Mouse (Mus musculus) neutrophil, adult 83 days (primary cell): ENCODE measurements around the gene Hist1h3e. TPM values are rescaled to one million over a fixed set of nuclear protein-coding genes. Genes with fewer than 3 reads are reported as not detected.

Experiments
- total RNA-seq, 2 experiments: library from RNA; stranded (reverse); gene quantifications; one replicate each; pipeline ENCODE4 v1.2.4; 2023

Hist1h3e gene
- total RNA-seq, 2 experiments from 2014 or later, result 919 to 946 TPM

Other genes with a start within 250 kb of the Hist1h3e start
- 10 to 100 TPM in 1 of 2 experiments, 1 to 10 TPM in 1; 7.0 to 10.2 TPM for gene Zfp322a, start 193.2 kb downstream of the Hist1h3e start, total RNA-seq
- 10 to 100 TPM in 1 of 2 experiments, 1 to 10 TPM in 1; 8.6 to 10.3 TPM for gene Abt1, start 138.5 kb downstream of the Hist1h3e start, total RNA-seq
- under 1 TPM; 0.31 to 0.57 TPM for gene Btn1a1, start 96.5 kb downstream of the Hist1h3e start, total RNA-seq
- not detected for gene Btn2a2, start 73.5 kb downstream of the Hist1h3e start, total RNA-seq
- 1,000 to 10,000 TPM; 1,800 to 2,079 TPM for gene Hist1h4h, start 31.3 kb downstream of the Hist1h3e start, total RNA-seq
- gene Hist1h2af, start 28.5 kb downstream of the Hist1h3e start, total RNA-seq, result 1,000 to 10,000 TPM; 1,103 to 1,322 TPM
- gene Hist1h3g, start 26.9 kb downstream of the Hist1h3e start, total RNA-seq, result 100 to 1,000 TPM; 343 to 409 TPM
- gene Hist1h2bh, start 19.0 kb downstream of the Hist1h3e start, total RNA-seq, result 100 to 1,000 TPM; 156 to 165 TPM
- gene Hist1h3f, start 18.3 kb downstream of the Hist1h3e start, total RNA-seq, result 100 to 1,000 TPM; 484 to 531 TPM
- 1,000 to 10,000 TPM; 2,494 to 2,726 TPM for gene Hist1h4f, start 10.7 kb downstream of the Hist1h3e start, total RNA-seq
- gene Hist1h1d, start 9.1 kb downstream of the Hist1h3e start, total RNA-seq, result 100 to 1,000 TPM; 117 to 132 TPM
- gene Hist1h2ae, start 8.9 kb upstream of the Hist1h3e start, total RNA-seq, result 100 to 1,000 TPM; 213 to 226 TPM
- gene Hist1h2bg, start 9.0 kb upstream of the Hist1h3e start, total RNA-seq, result 1,000 to 10,000 TPM; 1,609 to 1,779 TPM
- gene Hist1h2bf, start 11.8 kb upstream of the Hist1h3e start, total RNA-seq, result 1,000 to 10,000 TPM; 1,205 to 1,340 TPM
- gene Hist1h2ad, start 12.0 kb upstream of the Hist1h3e start, total RNA-seq, result 100 to 1,000 TPM; 234 to 256 TPM
- 100 to 1,000 TPM; 207 to 247 TPM for gene Hist1h3d, start 13.4 kb upstream of the Hist1h3e start, total RNA-seq
- 100 to 1,000 TPM; 821 to 965 TPM for gene Hist1h4d, start 19.2 kb upstream of the Hist1h3e start, total RNA-seq
- gene Hist1h2be, start 58.8 kb upstream of the Hist1h3e start, total RNA-seq, result 100 to 1,000 TPM; 117 to 129 TPM
- 100 to 1,000 TPM; 854 to 881 TPM for gene Hist1h1e, start 60.2 kb upstream of the Hist1h3e start, total RNA-seq
- gene Hist1h2ac, start 121.6 kb upstream of the Hist1h3e start, total RNA-seq, result 10 to 100 TPM; 59.5 to 67.1 TPM
- gene Hist1h2bc, start 121.8 kb upstream of the Hist1h3e start, total RNA-seq, result 100 to 1,000 TPM; 108 to 117 TPM
- gene Hist1h1t, start 133.4 kb upstream of the Hist1h3e start, total RNA-seq, result 1 to 10 TPM; 2.5 to 2.9 TPM
- 100 to 1,000 TPM; 435 to 497 TPM for gene Hist1h4c, start 136.1 kb upstream of the Hist1h3e start, total RNA-seq
- 1 to 10 TPM; 7.5 to 7.9 TPM for gene Hfe, start 148.5 kb upstream of the Hist1h3e start, total RNA-seq
- 1,000 to 10,000 TPM; 1,583 to 1,684 TPM for gene Hist1h1c, start 176.4 kb upstream of the Hist1h3e start, total RNA-seq
- gene Hist1h3c, start 183.2 kb upstream of the Hist1h3e start, total RNA-seq, result 100 to 1,000 TPM; 649 to 655 TPM
- 1,000 to 10,000 TPM in 1 of 2 experiments, 100 to 1,000 TPM in 1; 938 to 1,011 TPM for gene Hist1h2bb, start 184.4 kb upstream of the Hist1h3e start, total RNA-seq
- gene Hist1h2ab, start 188.8 kb upstream of the Hist1h3e start, total RNA-seq, result 1,000 to 10,000 TPM; 1,348 to 1,643 TPM
- gene Hist1h3b, start 189.9 kb upstream of the Hist1h3e start, total RNA-seq, result 1,000 to 10,000 TPM; 1,578 to 1,719 TPM
- 100 to 1,000 TPM; 697 to 823 TPM for gene Hist1h4b, start 194.6 kb upstream of the Hist1h3e start, total RNA-seq
- gene Hist1h4a, start 198.9 kb upstream of the Hist1h3e start, total RNA-seq, result 100 to 1,000 TPM; 542 to 645 TPM
- gene Hist1h3a, start 200.0 kb upstream of the Hist1h3e start, total RNA-seq, result 100 to 1,000 TPM; 941 to 991 TPM
- gene Hist1h1a, start 201.3 kb upstream of the Hist1h3e start, total RNA-seq, result 100 to 1,000 TPM; 476 to 542 TPM
- not detected for gene Trim38, start 207.5 kb upstream of the Hist1h3e start, total RNA-seq
- gene Slc17a2, start 244.6 kb upstream of the Hist1h3e start, total RNA-seq, result not detected